Mouse (Mus musculus): ENCODE data around the gene Cd68. TPM values are rescaled to one million over a fixed set of nuclear protein-coding genes. Genes with fewer than 3 reads are reported as not detected.

Cd68 gene
- polyA plus RNA-seq, 1 experiment from 2014 or later, result 5.5 TPM

- Histone ChIP-seq H3K27ac (ENCODE audit: low read depth, low read length) (no peak overlapping the region), H3K4me2 (ENCODE audit: low read depth) (no peak overlapping the region), H3K36me3 (ENCODE audit: control insufficient read depth, insufficient read depth, low read length) (no peaks in the 10 kb centered on the region), H3K4me1 (ENCODE audit: control insufficient read depth, insufficient read depth, low read length) (0 out of 2 replicates have a peak, but pooled peaks cover 2% of the 10 kb centered on the region), H3K9me3 (ENCODE audit: control insufficient read depth, low read length) (no peaks in the 10 kb centered on the region), H3K9ac (ENCODE audit: low read length) (no peak overlapping the region), H3K27me3 (ENCODE audit: control insufficient read depth, insufficient read depth, low read length) (no peaks in the 10 kb centered on the region), H3K4me3 (ENCODE audit: low read depth, low read length) (no peak overlapping the region)
- no peak for DNase-seq (ENCODE audit: low spot score)
- WGBS, result 72% methylated on average over 5 of the region's 5 CpGs
- no peak for ATAC-seq (ENCODE audit: insufficient read depth, low FRiP score, low TSS enrichment)
Observed at GRCm38 (mm10) chr11:69687061-69687460, 21.1 kb upstream of the Cd68 start.

- no peaks in the 10 kb centered on the region for H3K9me3 ChIP-seq (ENCODE audit: control insufficient read depth, low read length)
- H3K4me1 ChIP-seq (ENCODE audit: control insufficient read depth, insufficient read depth, low read length), result 0 out of 2 replicates have a peak, but pooled peaks cover 2% of the 10 kb centered on the region
- no peak overlapping the region for H3K4me2 ChIP-seq (ENCODE audit: low read depth)
- H3K9ac ChIP-seq (ENCODE audit: low read length), result no peak overlapping the region
- ATAC-seq (ENCODE audit: insufficient read depth, low FRiP score, low TSS enrichment) (no peak), DNase-seq (ENCODE audit: low spot score) (no peak)
- no peak overlapping the region for H3K27ac ChIP-seq (ENCODE audit: low read depth, low read length)
- H3K4me3 ChIP-seq (ENCODE audit: low read depth, low read length), result no peak overlapping the region
- H3K27me3 ChIP-seq (ENCODE audit: control insufficient read depth, insufficient read depth, low read length), result no peaks in the 10 kb centered on the region
- WGBS, result 23% methylated on average over 4 of the region's 4 CpGs
- no peaks in the 10 kb centered on the region for H3K36me3 ChIP-seq (ENCODE audit: control insufficient read depth, insufficient read depth, low read length)
Observed at GRCm38 (mm10) chr11:69686377-69686776, 20.4 kb upstream of the Cd68 start.

- H3K9me3 ChIP-seq (ENCODE audit: control insufficient read depth, low read length), result no peaks in the 10 kb centered on the region
- no peak for ATAC-seq (ENCODE audit: insufficient read depth, low FRiP score, low TSS enrichment)
- H3K9ac ChIP-seq (ENCODE audit: low read length), result no peak within 1 kb of the TSS
- no peak within 1 kb of the TSS for H3K4me2 ChIP-seq (ENCODE audit: low read depth)
- H3K27ac ChIP-seq (ENCODE audit: low read depth, low read length), result no peak within 1 kb of the TSS
- H3K36me3 ChIP-seq (ENCODE audit: control insufficient read depth, insufficient read depth, low read length), result no peaks in the 10 kb centered on the region
- no peak for DNase-seq (ENCODE audit: low spot score)
- H3K27me3 ChIP-seq (ENCODE audit: control insufficient read depth, insufficient read depth, low read length), result no peaks in the 10 kb centered on the region
- peaks cover 7% of the 10 kb centered on the region for H3K4me1 ChIP-seq (ENCODE audit: control insufficient read depth, insufficient read depth, low read length)
- 86% methylated on average over 10 of the region's 10 CpGs for WGBS
- no peak within 1 kb of the TSS for H3K4me3 ChIP-seq (ENCODE audit: low read depth, low read length)
Observed at GRCm38 (mm10) chr11:69685526-69686148, 19.7 kb upstream of the Cd68 start, which contains the start of gene Tnfsf13. TSS of gene Tnfsf13 (minus strand) at chr11:69685784.

- H3K36me3 ChIP-seq (ENCODE audit: control insufficient read depth, insufficient read depth, low read length), result no peaks in the 10 kb centered on the region
- no peak for DNase-seq (ENCODE audit: low spot score)
- no peak overlapping the region for H3K9ac ChIP-seq (ENCODE audit: low read length)
- WGBS, result 77% methylated on average over 6 of the region's 6 CpGs
- H3K27ac ChIP-seq (ENCODE audit: low read depth, low read length), result no peak overlapping the region
- H3K27me3 ChIP-seq (ENCODE audit: control insufficient read depth, insufficient read depth, low read length), result no peaks in the 10 kb centered on the region
- H3K4me2 ChIP-seq (ENCODE audit: low read depth), result no peak overlapping the region
- peaks cover 10% of the 10 kb centered on the region for H3K4me1 ChIP-seq (ENCODE audit: control insufficient read depth, insufficient read depth, low read length)
- no peak overlapping the region for H3K4me3 ChIP-seq (ENCODE audit: low read depth, low read length)
- ATAC-seq (ENCODE audit: insufficient read depth, low FRiP score, low TSS enrichment), result no peak
- no peaks in the 10 kb centered on the region for H3K9me3 ChIP-seq (ENCODE audit: control insufficient read depth, low read length)
Observed at GRCm38 (mm10) chr11:69684936-69685335, 19.0 kb upstream of the Cd68 start.

- Histone ChIP-seq H3K36me3 (ENCODE audit: control insufficient read depth, insufficient read depth, low read length) (no peaks in the 10 kb centered on the region), H3K4me2 (ENCODE audit: low read depth) (no peak overlapping the region), H3K27me3 (ENCODE audit: control insufficient read depth, insufficient read depth, low read length) (no peaks in the 10 kb centered on the region), H3K9me3 (ENCODE audit: control insufficient read depth, low read length) (no peaks in the 10 kb centered on the region), H3K9ac (ENCODE audit: low read length) (no peak overlapping the region), H3K4me3 (ENCODE audit: low read depth, low read length) (no peak overlapping the region), H3K4me1 (ENCODE audit: control insufficient read depth, insufficient read depth, low read length) (peaks cover 10% of the 10 kb centered on the region), H3K27ac (ENCODE audit: low read depth, low read length) (no peak overlapping the region)
- ATAC-seq (ENCODE audit: insufficient read depth, low FRiP score, low TSS enrichment), result no peak
- WGBS, result 83% methylated on average over 12 of the region's 12 CpGs
- no peak for DNase-seq (ENCODE audit: low spot score)
Observed at GRCm38 (mm10) chr11:69684128-69684745, 18.3 kb upstream of the Cd68 start.

- no peak overlapping the region for H3K4me2 ChIP-seq (ENCODE audit: low read depth)
- no peak for ATAC-seq (ENCODE audit: insufficient read depth, low FRiP score, low TSS enrichment)
- H3K36me3 ChIP-seq (ENCODE audit: control insufficient read depth, insufficient read depth, low read length), result no peaks in the 10 kb centered on the region
- no peak overlapping the region for H3K27ac ChIP-seq (ENCODE audit: low read depth, low read length)
- H3K4me3 ChIP-seq (ENCODE audit: low read depth, low read length), result no peak overlapping the region
- peaks cover 10% of the 10 kb centered on the region for H3K4me1 ChIP-seq (ENCODE audit: control insufficient read depth, insufficient read depth, low read length)
- 86% methylated on average over 7 of the region's 7 CpGs for WGBS
- H3K9me3 ChIP-seq (ENCODE audit: control insufficient read depth, low read length), result no peaks in the 10 kb centered on the region
- no peak overlapping the region; the same call in 1 of the 2 replicates for H3K9ac ChIP-seq (ENCODE audit: low read length)
- H3K27me3 ChIP-seq (ENCODE audit: control insufficient read depth, insufficient read depth, low read length), result no peaks in the 10 kb centered on the region
- no peak for DNase-seq (ENCODE audit: low spot score)
Observed at GRCm38 (mm10) chr11:69683576-69683975, 17.6 kb upstream of the Cd68 start.

- ATAC-seq (ENCODE audit: insufficient read depth, low FRiP score, low TSS enrichment) (0 out of 2 replicates have a peak, but pooled peaks have one; percentile 40), DNase-seq (ENCODE audit: low spot score) (peak; percentile 89)
- Histone ChIP-seq H3K36me3 (ENCODE audit: control insufficient read depth, insufficient read depth, low read length) (peaks cover 3% of the 10 kb centered on the region), H3K9ac (ENCODE audit: low read length) (peak overlapping the region; percentile 47; the same call in 1 of the 2 replicates), H3K4me3 (ENCODE audit: low read depth, low read length) (peak overlapping the region; percentile 10; the same call in 1 of the 2 replicates), H3K9me3 (ENCODE audit: control insufficient read depth, low read length) (no peaks in the 10 kb centered on the region), H3K27ac (ENCODE audit: low read depth, low read length) (no peak overlapping the region), H3K4me1 (ENCODE audit: control insufficient read depth, insufficient read depth, low read length) (peaks cover 10% of the 10 kb centered on the region), H3K4me2 (ENCODE audit: low read depth) (no peak overlapping the region; the same call in 1 of the 2 replicates), H3K27me3 (ENCODE audit: control insufficient read depth, insufficient read depth, low read length) (no peaks in the 10 kb centered on the region)
- WGBS, result 31% methylated on average over 12 of the region's 12 CpGs
Observed at GRCm38 (mm10) chr11:69682840-69683533, 17.0 kb upstream of the Cd68 start.

GRCm38 (mm10) chr11:69682209-69682839, 16.4 kb upstream of the Cd68 start:
- ATAC-seq (ENCODE audit: insufficient read depth, low FRiP score, low TSS enrichment) (0 out of 2 replicates have a peak, but pooled peaks have one; percentile 7), DNase-seq (ENCODE audit: low spot score) (no peak)
- peak overlapping the region; percentile 75 for H3K9ac ChIP-seq (ENCODE audit: low read length)
- peak overlapping the region; percentile 54; the same call in 1 of the 2 replicates for H3K27ac ChIP-seq (ENCODE audit: low read depth, low read length)
- 26% methylated on average over 24 of the region's 24 CpGs for WGBS
- peak overlapping the region; percentile 88 for H3K4me2 ChIP-seq (ENCODE audit: low read depth)
- peak overlapping the region; percentile 90 for H3K4me3 ChIP-seq (ENCODE audit: low read depth, low read length)
- peaks cover 3% of the 10 kb centered on the region for H3K36me3 ChIP-seq (ENCODE audit: control insufficient read depth, insufficient read depth, low read length)
- no peaks in the 10 kb centered on the region for H3K27me3 ChIP-seq (ENCODE audit: control insufficient read depth, insufficient read depth, low read length)
- H3K9me3 ChIP-seq (ENCODE audit: control insufficient read depth, low read length), result no peaks in the 10 kb centered on the region
- peaks cover 10% of the 10 kb centered on the region for H3K4me1 ChIP-seq (ENCODE audit: control insufficient read depth, insufficient read depth, low read length)

All from neural tube, embryonic 11.5 days (tissue).